Mouse (Mus musculus) regulatory T cell (primary cell): ENCODE measurements at regions not wholly inside any gene's neighbourhood (a gene's known extent, or its start where the extent isn't known, plus 50 kb on each side); places are given as distances from the start of the nearest gene placed in this dataset.

Source experiments
- in situ Hi-C: fragments of 300-600 bp; cut with MboI, MseI; formaldehyde crosslinking; loops from one replicate; pipeline ENCODE4 v1.15.1; 2025; ENCODE audit warnings: high pct_unique_total_duplicates

DNA sequence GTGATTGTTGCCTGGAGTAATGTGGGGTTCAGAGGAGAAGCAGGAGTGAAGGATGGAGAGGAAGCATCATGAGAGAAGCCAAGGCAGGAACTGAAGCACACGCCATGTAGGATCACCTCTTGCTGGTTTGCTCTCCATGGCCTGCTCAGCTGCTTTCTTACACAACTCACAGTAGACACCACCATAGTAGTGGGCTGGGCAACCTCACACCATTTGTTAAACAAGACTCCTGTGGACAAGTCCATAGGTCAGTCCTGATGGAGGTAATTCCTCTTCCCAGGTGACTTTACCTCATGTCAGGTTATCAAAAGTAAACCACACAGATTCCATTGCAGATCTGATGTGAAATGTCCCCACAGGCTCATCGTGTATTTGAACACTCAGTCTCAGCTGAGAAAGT lies 285.5 kb upstream of the Hs6st1 start:
- in situ Hi-C loops, result no loop called here

DNA sequence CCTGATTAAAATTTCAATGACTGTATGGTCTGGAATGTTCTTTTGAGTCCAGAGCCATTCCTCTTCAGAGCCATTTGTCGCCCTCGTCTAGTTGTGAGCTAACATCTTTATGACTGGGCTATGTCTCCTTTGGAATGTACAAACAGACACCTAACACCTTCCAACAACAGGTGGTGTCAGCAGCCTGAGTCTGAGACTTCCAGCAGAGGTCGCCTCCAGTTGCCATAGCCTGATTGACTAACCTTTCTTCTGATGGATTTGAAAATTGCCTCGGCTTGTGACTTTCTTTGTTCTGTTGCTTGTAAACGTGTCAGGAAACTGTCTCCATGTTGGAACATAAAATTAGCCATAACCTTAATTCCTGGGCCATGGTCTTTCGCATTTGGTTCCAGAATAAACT lies 284.8 kb upstream of the Hs6st1 start:
- in situ Hi-C loops, result no loop called here

DNA sequence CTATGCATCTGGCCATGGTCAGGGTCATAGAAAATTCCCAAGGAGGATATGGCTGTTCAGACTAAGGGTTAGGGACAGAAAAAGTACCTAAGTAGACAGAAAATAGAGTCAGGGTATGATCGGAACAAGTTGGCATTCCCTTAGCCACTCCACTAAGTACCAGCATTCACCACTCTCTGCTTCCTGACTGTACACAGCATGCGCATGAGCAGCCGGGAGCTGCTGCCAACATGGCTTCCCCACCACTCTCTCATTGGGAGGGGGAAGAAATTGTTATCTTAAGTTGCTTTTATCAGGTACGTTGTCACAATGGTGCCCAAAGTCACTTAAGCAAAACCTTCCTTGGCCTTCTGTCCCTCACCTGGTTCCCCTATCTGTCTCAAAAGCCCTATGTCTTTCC lies 282.0 kb upstream of the Hs6st1 start:
- in situ Hi-C loops, result no loop called here

DNA sequence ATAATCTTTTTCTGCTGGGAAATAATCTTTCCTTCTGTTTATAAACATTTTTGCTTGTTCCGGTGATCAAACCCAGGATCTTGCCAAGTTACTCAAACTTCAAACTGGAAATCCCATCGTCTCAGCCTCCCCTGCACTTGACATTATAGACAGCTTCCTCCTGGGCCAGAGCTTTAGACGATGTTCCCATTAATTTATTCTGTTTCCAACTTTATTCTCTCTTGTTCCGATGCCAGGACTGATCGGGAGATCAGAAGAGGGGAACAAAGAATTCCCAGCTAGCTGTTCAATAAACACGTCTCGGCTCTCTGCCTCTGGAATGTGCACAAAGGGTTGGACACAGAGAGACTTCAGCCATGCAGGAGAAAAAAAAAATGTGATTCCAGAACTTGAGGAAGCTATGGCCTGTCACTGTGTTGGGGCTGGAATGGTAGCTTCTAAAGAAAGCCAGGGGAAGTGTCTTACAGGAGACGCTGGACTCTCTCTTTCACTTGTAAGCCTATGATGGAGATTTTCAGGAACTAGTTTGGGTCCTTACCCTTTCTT lies 281.5 kb upstream of the Hs6st1 start:
- in situ Hi-C loops, result no loop called here

DNA sequence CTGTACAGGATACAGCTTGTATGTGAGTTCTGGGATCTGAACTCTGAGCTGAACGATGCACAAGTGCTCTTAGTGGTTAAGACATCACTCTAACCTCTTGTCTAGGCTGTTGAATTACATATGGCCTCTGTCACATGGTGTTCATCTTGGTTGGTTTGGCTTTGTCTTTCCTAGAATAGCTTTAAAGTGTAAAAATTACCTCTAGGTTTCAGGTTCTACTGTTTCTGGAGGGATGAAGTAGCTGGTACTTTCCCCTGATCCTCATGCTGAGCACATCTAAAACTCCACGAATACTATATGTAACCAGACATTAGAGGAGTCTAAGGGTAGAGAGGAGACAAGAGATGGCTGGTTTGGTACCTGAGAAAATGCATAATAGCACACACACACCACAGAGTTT lies 271.1 kb upstream of the Hs6st1 start:
- in situ Hi-C loops, result no loop called here

DNA sequence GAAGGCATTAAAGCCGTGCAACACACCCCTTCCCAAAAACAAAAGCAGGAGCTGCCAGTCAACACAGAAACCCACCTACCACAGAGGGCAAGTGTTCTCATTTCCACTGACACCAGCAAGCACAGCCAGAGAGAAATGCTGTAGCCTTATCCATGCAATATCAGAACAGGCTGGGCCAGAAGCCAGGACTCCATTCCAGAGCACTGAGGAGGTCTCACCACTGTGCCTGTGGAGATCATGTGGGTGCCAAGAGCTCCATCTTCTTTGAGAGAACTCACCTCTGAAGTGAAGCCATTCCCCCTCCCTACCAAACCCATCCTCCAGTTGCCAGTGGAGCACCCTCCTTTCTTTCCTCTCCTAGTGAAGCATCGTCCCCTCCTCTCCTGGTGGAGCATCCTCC lies 270.7 kb upstream of the Hs6st1 start:
- in situ Hi-C loops, result no loop called here

DNA sequence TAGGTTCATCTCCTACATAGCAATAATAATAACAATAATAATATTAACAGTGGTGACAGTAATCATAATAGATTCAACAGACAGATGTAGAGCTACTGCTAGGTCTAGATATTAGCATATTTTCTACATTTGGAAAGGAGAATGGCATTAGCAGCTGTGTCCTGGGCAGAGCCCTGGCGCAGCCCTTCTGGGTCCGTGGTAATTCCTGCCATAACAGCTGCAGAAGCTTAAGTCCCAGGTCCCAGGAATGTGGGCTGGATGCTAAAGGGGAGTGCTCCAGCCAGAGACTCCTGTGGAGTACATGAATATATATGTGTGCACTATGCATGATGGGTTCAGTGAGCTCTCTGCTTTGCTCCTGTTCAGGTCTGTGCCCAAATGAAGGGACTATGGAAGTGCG lies 262.7 kb upstream of the Hs6st1 start:
- in situ Hi-C loops, result no loop called here

DNA sequence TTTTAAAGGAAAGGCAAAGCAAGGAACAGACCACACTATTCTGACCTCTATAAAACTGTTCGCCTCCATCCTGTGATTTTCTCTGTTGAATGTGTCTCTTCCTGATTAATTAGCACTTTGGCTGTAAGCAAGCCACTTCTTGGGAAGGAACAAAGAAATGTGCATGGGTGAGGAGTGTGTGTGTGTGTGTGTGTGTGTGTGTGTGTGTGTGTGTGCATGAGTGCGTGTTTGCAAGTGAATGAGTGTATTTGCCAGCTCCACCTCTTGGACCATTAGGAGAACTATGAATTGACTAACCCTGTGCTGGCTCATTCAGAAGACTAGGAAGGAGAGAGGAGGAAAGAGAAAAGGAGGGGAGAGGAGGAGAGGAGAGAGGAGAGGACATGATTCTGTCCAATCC lies 261.9 kb upstream of the Hs6st1 start:
- in situ Hi-C loops, result no loop called here

DNA sequence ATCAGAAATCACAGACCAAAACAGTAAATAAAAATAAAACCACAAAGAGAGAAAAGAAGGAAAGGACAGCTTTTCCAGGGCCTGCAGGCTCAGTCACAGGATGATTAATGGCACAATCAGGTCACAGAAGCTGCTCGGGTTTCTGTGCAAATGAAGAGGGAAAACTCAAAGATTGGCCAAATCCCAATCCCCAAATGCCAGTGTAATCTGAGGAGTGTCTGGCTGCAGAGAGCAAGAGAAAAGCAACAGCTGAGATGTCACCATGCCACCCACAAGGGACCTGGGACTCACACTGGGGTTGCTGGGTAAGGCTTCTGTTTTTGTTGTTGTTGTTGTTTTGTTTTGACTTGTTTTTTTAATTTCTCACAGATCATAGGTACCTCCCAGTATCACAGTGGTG lies 261.5 kb upstream of the Hs6st1 start:
- in situ Hi-C loops, result no loop called here

DNA sequence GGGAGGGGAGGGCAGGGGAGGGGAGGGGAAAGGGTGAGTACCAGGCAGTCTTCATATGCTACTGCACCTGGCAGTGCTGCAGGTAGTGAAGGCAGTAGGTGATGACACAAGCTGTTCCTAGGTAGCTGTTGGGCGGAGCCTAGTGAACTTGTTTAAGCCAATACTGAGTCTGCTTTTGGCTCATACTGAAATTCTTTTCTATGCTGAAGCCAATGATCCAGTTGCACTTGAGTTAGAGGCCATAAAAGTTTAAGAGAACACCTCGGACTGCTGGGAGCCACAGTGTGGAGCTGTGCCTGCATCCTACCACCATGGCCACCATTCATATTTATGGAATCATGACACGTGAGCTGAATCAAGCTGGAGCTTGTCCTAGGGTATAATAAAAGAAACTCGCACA lies 259.3 kb upstream of the Hs6st1 start:
- in situ Hi-C loops, result no loop called here

DNA sequence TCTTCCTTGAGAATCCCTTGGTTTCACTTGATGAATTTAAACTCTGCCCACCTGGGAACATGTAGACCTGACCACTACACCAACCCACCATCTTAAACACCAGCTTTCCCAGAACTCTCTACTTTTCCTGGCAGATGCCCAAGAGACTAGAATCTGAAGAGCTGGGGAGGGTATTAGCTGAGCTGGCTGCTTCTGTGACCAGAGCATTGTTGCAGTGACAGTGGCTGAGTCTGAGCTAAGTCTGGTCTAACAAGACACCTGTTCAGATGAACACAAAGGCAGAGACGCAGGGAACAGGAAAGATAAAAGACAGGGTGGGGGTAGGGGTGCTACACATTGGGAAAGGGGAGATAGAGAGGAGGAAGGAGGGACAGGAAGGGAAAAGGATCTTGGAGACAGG lies 258.9 kb upstream of the Hs6st1 start:
- in situ Hi-C loops, result no loop called here

DNA sequence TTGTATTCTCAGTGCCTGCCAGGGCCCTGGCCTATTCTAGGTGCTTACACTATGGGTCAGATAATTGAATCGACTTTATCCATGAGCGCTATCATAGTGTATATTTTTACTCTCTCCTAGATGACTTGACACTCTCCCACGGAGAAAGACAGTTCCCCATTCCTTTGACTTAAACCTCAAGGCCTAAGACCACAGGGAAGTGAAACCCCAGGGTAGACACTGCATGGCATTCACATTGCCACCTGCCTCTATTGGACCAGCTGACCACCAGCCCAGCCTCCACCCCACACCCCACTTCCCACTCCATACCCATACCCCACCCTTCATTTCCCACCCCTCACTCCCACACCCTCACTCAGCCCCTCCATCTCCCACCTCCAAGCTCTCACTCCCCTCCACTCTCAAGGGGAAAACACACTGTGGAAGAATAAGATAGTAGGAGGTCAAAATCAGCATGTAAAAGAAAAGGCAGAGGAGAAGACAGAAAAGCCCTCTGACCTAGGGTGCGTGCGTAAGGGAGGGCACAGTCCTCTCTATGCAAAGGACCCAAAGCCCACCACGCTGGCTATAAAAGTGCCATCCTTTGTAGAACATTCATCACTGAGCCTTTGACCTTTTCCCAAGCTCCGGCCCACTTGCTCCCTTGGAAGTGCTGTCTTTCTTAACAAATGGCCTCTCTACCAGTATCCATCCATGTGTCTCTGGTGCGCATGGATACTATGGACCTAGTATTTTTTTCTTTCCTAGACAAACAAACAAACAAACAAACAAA lies 257.4 kb upstream of the Hs6st1 start:
- in situ Hi-C loops, result no loop called here

DNA sequence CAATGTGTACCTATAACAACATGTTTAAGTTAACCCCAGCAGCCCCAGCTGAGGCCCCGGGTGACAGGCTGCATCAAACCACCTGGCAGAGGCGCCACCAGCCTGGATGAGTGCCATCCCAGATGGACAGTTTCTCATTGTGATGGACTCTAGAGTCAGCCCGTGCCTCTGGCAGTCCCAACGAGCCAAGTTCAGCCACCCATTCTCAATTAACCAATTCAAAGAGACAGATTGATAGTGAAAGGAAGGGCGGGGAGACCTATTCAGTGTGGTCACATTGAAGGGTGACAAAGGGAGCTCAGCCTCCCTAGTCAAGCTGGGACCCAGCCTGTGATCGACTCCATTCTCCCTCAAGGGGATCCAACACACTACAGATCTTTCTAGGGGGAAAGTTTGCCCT lies 256.8 kb upstream of the Hs6st1 start:
- in situ Hi-C loops, result no loop called here

DNA sequence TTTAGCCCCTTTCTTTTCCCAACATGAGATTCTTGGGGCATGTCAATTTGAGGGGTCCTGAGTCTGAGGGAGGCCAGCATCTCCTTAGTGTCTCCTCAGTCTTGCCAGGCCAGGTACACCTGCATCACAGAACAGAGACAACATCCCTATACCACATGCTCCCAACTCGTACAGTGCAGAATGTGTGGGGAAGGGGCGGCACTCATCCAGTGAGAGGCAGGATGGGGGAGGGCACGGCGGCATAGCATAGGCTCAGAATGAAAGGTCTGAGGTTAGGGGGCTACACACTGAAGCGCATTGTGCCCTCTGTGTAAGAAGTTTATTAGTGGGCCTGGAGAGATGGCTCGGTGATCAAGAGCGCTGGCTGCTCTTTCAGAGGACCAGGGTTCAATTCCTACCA lies 256.4 kb upstream of the Hs6st1 start:
- in situ Hi-C loops, result no loop called here

DNA sequence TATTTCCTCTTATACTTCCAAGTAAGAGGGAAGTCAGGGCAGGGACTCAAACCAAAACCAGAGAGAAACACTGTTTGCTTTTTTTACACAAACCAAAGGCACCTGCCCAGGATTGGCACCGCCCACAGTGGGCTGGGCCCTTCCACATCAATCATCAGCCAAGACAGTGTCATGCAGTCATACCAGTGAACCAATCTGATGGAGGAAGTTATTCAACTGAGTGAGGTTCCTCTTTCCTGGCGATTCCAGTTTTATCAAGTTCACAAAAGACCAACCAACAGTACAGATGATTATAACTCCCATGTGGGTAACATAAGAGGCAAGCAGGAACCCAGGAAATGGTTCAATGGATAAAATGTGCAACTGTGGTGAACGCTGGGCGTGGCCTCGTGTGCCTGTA lies 254.6 kb upstream of the Hs6st1 start:
- in situ Hi-C loops, result no loop called here

DNA sequence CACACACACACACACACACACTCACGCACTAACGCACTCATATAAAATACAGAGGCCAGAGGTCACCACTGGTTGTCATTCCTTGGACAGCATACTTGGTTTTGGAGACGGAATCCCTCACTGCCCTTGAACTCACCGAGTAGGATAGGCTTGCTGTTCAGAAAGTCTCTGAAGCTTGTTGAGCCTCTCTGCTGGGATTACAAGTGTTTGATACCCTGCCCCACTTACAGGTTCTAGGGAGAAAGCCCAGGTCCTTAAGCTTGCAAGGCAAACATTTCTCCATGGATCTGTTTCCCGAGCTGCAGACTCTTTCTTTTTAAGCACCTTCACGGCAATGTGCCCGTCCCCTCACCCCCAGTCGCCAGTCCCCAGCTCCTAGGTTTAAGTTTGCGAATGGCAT lies 254.0 kb upstream of the Hs6st1 start:
- in situ Hi-C loops, result no loop called here

DNA sequence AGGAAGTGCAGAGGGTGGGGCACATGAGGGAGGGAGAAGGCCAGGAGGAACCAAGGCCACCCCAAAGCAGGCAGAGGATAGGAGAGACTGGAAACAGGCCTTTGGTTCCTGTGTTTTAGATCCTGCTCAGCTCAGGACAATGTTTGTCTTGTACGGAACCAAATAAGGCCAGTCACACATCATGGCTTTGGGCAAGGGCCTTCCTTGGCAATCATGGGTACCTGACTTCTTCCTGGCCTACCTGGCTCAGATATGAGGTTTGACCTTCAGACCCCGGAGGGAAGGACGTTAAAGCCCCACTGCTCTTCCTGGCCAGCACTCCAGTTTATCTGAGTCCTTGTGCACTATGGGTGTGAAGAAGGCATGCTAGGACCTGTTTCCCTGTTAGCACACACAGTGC lies 253.4 kb upstream of the Hs6st1 start:
- in situ Hi-C loops, result loop anchor here (5.0 kb wide), 1 partner anchor 47 kb away; no protein-coding TSS in a partner anchor

DNA sequence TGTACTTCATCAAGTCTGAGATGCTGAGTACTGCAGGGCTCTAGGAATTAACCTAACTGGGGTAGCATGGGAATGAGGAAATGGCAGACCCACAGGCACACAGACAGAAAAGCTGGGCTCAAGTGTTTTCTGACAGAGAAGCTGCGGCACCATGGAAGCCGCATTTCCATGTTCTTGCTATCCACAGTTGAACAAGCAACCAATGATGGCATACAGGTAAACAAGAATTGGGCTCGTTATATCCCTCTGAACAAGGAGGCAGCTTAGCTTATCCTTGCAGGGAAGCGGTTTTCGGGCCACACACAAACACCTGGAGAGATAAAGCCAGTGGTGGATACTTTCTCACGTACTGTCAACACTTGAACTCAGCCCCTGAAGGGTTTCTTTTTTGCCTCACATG lies 246.4 kb upstream of the Hs6st1 start:
- in situ Hi-C loops, result no loop called here

DNA sequence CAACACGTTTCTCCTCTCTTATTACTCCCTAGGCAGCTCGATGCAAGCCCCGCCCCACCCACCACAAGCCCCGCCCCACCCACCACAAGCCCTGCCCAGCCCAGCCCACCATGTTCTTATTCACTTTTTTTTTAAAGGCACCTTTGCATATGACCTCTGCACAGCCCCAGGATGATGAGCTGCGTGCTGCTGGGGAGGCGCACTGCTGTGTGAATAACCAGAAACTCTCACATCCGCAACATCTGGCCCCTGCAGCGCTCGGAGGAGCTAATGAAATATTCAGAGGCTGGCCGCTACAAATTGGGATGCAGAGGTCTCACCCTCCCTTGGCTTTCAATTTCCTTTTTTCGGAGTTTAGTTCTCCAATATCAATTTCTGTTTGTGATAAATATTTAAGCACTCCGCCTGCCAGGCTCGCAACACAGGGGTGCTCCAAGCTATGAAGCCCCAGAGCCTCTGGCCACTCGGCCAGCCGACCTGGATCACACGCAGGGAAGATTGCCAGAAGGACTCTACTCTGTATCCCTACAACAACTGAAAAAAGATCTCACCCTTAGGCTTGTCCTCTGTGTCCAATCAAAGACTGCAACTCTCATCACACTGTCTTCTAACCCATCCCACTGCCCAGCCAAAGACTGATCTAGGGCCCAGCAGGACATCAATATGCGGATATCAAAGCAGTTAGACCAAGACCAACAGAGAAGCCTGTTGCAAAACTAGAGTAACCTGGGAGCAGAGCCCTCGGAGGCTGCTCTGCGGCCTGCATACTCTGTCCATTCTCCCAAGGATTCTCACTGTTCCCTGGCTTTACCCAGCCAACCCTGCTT lies 245.6 kb upstream of the Hs6st1 start:
- in situ Hi-C loops, result no loop called here

DNA sequence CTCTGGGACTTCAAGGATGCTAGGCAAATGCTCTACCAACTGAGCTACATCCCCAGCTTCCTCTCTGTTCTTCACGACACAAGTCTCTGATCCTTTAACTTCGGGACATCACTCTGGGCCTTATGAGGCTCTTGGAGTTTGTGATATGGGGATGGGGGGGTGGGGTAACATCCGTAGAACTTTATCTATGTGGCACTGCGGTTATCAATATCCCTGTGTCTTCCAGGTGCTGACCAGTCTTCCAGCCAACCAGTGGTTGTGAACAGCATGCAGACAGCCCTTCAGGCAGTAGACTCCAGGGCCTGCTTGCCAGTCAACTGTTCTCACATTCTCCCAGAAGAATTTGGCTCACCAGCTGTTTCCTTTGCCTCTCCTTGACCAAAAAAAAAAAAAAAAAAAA lies 244.7 kb upstream of the Hs6st1 start:
- in situ Hi-C loops, result no loop called here

DNA sequence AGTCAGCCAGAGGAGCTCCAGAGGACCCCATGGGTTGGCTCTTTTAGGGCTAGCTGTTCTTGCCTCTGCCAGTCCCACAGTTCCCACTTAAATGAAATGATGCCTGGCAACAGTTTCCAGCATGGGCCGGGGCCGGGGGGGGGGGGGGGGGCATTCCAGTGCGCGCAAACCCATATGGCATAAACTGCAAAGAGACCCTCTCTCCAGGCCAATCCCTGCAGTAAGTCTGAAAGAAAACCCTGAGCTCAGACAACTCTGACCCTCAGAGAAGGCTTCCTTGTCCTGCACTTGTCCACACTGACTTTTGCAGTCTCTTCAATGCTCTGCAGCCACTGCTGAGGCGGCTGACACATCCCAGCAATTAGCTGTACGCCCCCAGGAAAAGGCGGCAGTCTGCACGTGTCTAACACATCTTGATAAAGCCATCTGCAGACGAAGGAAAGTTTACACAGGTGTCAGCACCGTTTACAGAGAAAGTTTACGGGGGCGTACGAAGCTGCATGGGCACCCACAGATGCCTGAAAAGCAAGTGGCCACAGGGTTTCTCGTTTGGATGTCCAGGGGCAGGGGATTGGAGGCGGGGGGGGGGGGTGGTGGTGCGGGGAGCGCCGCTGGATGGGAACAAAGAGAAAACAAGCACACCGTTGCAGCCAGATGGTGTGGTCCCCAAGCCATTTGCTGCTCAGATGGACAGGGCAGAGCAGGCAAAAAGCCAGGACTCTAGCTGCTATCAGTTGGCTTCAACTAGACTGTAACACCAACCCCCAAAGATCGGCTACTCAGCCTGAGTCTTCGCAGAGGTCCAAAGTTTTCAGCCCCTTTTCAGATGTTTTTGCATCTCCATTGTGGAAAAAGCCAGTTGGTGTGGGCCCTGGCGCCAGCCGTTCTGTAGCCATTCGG lies 244.0 kb upstream of the Hs6st1 start:
- in situ Hi-C loops, result no loop called here

DNA sequence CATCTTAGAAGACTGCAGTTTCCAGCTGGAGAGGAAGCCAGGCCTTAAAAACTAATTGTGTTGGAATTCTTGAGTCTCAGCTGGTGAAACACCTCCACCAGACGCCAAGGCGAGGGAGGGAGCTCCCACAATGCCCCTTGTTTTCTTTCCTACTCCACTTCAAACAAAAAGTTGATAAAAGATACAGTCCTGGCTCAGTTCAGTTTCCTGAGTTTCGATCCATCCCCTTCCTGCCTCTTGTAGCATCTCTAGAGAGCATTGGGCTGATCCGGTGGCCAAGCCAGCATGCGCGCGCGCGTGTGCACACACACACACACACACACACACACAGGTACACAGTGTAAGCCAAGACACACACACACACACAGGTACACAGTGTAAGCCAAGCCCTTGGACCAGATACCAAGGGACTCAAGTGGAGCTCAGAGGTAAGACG lies 242.7 kb upstream of the Hs6st1 start:
- in situ Hi-C loops, result no loop called here
